Mouse (Mus musculus): Measurements from ENCODE around the gene Hecw2. TPM values are rescaled to one million over a fixed set of nuclear protein-coding genes. Genes with fewer than 3 reads are reported as not detected.

The Hecw2 gene
- polyA plus RNA-seq, 1 experiment from 2014 or later, result 0.99 TPM

DNA sequence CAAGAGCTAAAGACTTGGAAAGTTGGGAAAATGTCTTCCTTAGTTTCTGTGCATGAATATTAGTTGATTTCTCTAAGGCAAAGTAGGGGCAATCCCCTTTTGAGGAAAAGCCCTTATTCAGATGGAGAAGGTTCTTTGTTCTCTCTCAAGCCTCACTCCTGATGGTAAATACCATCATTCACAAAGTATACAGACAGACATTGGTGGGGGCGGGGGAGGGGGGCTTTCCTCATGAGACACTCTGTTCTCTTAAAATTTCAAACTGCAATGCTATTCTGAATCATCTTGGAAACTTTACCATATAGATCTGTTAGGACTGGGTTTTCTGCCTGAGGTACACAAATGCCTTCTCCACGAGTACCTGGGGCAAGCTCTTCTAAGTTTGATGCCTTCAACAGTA lies 355.6 kb downstream of the Hecw2 start:
- no peak for ATAC-seq
- Histone ChIP-seq H3K27me3 (replicated peaks) (no peaks in the 10 kb centered on the region), H3K4me1 (no peaks in the 10 kb centered on the region), H3K4me2 (no peak overlapping the region), H3K4me3 (no peak overlapping the region), H3K9ac (no peak overlapping the region), H3K9me3 (replicated peaks) (no peaks in the 10 kb centered on the region), H3K36me3 (no peaks in the 10 kb centered on the region), H3K27ac (no peak overlapping the region)
- 52% methylated on average over 2 of the region's 2 CpGs for WGBS (ENCODE audit: insufficient replicate concordance)

DNA sequence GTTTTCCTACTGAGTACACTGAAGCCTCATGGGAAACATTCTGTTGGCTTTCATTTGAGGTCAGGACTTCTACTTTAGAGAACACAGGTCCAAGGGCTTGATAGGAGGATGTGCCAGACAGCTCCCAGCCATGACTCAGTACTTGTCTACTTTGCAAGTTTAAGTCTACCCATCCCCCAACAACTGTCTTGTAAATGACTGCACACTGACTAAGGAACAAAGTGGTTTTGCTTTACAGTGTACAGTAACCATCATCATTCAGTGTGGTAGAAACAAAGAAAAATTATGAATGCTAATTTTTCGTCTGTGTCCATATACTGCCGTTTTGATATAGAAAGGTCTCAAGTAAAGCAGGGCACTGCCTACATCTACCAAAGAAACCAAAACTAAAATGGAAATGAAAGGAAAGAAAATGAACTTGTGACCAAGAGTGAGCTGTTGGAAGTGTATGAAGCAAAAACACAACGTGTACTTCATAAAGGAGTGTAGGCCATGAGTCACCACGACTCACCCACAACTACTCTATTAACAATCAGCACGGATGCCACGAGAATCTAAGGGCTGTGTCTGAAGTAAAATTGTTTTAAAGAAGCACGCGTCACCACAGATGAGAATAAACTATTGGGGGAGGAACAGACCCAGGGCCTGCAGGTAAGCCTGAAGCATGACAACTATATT lies 356.6 kb downstream of the Hecw2 start:
- 67% methylated on average over 8 of the region's 8 CpGs for WGBS (ENCODE audit: insufficient replicate concordance)
- no peak overlapping the region for H3K4me2 ChIP-seq

DNA sequence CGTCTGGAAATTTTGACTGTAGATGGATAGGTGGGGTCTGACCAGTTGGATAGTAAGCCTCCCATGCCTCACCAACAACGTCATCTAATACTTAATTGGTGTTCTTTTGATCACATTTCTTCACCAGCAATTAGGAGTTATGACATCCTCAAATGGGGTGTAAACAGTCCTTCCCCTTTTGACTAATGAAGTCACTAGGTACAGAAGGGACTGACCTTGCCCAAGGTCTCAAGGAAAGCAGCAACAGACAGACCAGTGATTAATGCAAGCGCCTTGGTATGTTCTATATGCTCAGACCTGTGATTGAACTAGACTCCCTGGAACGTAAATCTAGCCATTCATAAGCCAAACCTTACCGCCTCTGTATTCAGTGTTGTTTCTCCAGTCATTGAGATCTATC lies 364.7 kb downstream of the Hecw2 start:
- Histone ChIP-seq H3K36me3 (no peaks in the 10 kb centered on the region), H3K9ac (no peak overlapping the region), H3K4me1 (no peaks in the 10 kb centered on the region), H3K9me3 (replicated peaks) (no peaks in the 10 kb centered on the region), H3K4me3 (no peak overlapping the region), H3K27ac (no peak overlapping the region), H3K27me3 (replicated peaks) (no peaks in the 10 kb centered on the region), H3K4me2 (no peak overlapping the region)
- no peak for ATAC-seq
- 71% methylated on average over 5 of the region's 5 CpGs for WGBS (ENCODE audit: insufficient replicate concordance)

More for the DNA sequence above, 356.6 kb downstream of the Hecw2 start:
- Histone ChIP-seq H3K4me1 (no peaks in the 10 kb centered on the region), H3K4me3 (no peak overlapping the region), H3K36me3 (no peaks in the 10 kb centered on the region), H3K27ac (no peak overlapping the region), H3K27me3 (replicated peaks) (no peaks in the 10 kb centered on the region), H3K9me3 (replicated peaks) (no peaks in the 10 kb centered on the region), H3K9ac (no peak overlapping the region)
- ATAC-seq, result no peak

DNA sequence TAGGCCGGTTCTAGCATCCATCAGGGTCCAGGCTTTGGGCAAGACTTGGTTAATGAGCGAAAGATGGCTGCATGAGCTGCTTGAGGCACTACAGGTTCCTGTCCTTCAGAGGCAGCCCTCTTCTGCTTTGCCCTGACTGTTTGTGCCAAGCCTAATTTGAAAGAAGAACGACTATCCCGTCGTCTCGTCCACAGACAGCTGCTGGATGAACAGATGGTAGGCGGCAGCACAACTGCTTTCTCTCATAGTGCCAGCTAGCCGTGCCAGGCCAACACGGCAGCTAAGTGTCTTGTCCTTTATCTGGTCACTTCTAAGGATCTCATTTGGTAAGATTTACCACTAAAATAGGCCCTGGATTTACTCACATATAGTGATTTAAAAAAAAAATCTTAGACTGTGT lies 365.9 kb downstream of the Hecw2 start:
- no peak overlapping the region for H3K4me3 ChIP-seq
- no peaks in the 10 kb centered on the region for H3K27me3 ChIP-seq (replicated peaks)
- H3K36me3 ChIP-seq, result no peaks in the 10 kb centered on the region

DNA sequence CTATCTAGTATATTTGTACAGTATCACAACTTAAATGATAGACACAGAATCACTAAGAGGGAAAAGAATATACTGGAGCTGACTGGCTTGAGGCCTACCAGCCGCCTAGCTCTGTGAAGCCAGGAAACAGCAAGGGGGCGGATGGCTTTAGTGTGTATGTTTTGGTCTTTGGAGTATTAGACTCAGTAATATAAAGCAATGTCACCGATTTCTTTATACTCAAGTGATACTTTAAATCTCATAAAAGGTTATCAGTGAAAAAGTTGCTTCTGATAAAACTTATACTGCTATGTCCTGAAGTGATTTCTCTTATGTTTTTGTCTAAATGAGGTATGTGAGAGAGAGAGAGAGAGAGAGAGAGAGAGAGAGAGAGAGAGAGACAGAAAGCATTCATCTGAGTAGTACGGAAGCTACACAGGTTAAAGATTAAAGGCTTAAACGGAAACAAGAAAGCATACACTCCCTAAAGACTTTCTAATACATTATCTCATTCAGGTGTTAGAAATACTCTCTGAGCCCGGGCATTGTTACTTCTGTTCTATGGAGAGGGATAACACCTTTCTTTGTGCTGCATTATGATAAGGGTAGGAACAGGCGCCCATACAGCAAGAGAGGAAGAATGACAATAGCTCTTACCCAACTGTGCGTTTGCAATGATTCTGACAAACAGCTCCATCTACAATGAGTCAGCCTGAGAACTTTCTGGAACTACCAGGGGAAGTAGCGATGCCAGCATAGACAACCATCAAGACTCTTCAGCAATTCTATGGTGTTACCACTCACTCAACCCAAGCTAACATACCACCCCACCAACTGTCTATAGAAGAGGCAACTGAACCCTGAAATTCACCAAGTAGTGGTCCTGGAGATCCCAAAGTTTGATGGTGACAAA lies 370.3 kb downstream of the Hecw2 start:
- H3K27me3 ChIP-seq (replicated peaks), result no peaks in the 10 kb centered on the region
- no peaks in the 10 kb centered on the region for H3K4me1 ChIP-seq
- H3K4me3 ChIP-seq, result no peak overlapping the region
- WGBS (ENCODE audit: insufficient replicate concordance), result 68% methylated on average over 9 of the region's 9 CpGs
- no peaks in the 10 kb centered on the region for H3K36me3 ChIP-seq
- H3K4me2 ChIP-seq, result no peak overlapping the region
- ATAC-seq, result no peak
- H3K27ac ChIP-seq, result no peak overlapping the region
- H3K9ac ChIP-seq, result no peak overlapping the region
- no peaks in the 10 kb centered on the region for H3K9me3 ChIP-seq (replicated peaks)

More for the DNA sequence above, 365.9 kb downstream of the Hecw2 start:
- H3K27ac ChIP-seq, result no peak overlapping the region
- no peak for ATAC-seq
- H3K4me2 ChIP-seq, result no peak overlapping the region
- H3K4me1 ChIP-seq, result no peaks in the 10 kb centered on the region
- H3K9ac ChIP-seq, result no peak overlapping the region
- WGBS (ENCODE audit: insufficient replicate concordance), result 81% methylated on average over 9 of the region's 9 CpGs
- H3K9me3 ChIP-seq (replicated peaks), result no peaks in the 10 kb centered on the region

DNA sequence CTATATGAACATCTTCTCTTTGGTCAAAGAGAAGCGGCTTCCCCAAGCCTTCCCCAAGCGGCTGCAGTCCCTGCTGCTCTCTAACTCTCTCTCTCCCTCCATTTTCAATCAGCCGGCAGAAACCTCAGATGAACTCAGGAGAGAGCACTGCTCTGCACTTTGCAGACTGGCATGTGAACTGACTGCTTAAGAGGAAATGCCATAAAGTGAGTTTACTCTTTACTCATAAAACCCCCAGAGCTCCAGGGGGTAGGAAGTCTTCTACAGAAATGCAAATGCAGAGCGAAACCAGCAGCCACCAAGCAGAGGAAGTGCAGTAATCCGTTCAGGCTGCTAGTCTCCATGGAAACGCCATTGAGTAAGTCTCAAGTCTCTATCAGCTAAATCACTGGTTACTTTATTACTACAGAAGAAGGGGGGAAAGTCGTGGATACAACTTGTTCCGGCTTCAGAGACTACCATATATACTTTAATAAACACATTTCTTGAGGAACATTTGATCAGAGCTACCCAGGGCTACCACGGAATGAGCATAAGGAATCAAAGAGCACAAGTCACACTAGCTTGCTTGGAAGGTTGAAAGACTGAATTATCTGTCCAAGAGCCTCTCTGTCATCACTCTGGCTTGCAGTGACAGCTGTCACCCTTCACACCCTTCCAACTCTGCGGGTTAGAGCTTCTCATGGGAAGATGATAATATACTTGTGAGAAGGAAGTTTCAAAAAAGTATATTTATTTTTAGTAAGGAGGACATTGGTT lies 371.1 kb downstream of the Hecw2 start:
- no peak for ATAC-seq
- H3K4me1 ChIP-seq, result no peaks in the 10 kb centered on the region
- H3K9ac ChIP-seq, result no peak overlapping the region
- peak overlapping the region; percentile 27; the same call in 1 of the 2 replicates for H3K4me2 ChIP-seq
- H3K27ac ChIP-seq, result no peak overlapping the region
- H3K36me3 ChIP-seq, result no peaks in the 10 kb centered on the region
- H3K9me3 ChIP-seq (replicated peaks), result no peaks in the 10 kb centered on the region
- H3K4me3 ChIP-seq, result no peak overlapping the region
- no peaks in the 10 kb centered on the region for H3K27me3 ChIP-seq (replicated peaks)
- 9% methylated on average over 10 of the region's 10 CpGs for WGBS (ENCODE audit: insufficient replicate concordance)

DNA sequence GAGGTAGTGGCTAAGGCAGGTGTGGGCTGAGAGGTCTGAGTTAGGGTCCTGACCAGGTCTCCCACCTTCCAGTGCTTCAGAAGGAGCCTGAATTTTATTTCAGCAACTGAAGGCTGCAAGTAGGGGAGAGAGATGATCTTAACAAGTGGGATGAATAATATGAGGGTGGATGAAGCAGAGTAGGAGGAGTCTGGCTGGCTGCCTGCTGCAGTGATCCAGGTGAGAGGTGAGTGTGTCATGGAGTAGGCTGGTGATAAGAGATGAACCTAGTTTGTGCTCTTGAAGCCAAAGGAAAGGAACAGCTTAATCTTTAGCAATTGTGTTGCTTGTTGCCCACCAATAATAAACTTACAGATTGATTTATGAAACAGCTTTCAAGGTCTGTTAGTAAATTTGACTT lies 373.0 kb downstream of the Hecw2 start:
- Histone ChIP-seq H3K9me3 (replicated peaks) (no peaks in the 10 kb centered on the region), H3K9ac (no peak overlapping the region), H3K4me3 (no peak overlapping the region), H3K36me3 (no peaks in the 10 kb centered on the region), H3K4me1 (no peaks in the 10 kb centered on the region), H3K4me2 (no peak overlapping the region), H3K27me3 (replicated peaks) (no peaks in the 10 kb centered on the region), H3K27ac (no peak overlapping the region)
- ATAC-seq, result no peak

DNA sequence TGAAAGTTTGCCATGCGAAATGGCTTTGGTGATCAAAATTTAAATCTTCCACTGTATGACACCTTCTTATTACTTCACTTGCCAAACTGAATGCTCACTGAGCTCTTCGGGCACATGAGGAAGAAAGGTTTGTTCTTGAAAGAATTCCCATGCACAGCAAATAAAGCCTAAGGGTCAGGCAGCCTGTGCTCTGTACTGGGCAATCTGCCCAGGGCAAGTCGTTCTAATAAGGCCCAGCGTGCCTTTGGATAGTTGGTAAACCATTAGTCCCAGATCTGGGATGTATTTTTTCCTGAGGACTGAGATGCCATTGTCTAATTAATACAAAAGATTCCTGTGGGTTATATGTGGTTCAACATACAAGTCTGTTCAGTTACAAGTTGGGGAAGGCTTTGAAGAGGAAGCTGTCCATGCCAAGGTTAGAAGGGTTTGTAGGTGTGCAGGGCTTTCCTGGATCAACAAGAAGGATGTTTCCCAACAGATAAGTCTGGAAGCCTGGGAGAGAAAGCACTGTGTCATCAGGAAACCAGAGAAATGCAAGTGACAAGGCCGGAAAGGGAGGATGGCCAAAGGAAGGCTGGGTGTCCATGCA lies 374.8 kb downstream of the Hecw2 start:
- H3K4me3 ChIP-seq, result no peak overlapping the region
- no peaks in the 10 kb centered on the region for H3K36me3 ChIP-seq
- no peak overlapping the region for H3K4me2 ChIP-seq
- ATAC-seq, result no peak
- H3K27ac ChIP-seq, result no peak overlapping the region
- H3K27me3 ChIP-seq (replicated peaks), result no peaks in the 10 kb centered on the region
- WGBS (ENCODE audit: insufficient replicate concordance), result 65% methylated on average over 5 of the region's 5 CpGs
- H3K4me1 ChIP-seq, result no peaks in the 10 kb centered on the region
- H3K9ac ChIP-seq, result no peak overlapping the region
- no peaks in the 10 kb centered on the region for H3K9me3 ChIP-seq (replicated peaks)

DNA sequence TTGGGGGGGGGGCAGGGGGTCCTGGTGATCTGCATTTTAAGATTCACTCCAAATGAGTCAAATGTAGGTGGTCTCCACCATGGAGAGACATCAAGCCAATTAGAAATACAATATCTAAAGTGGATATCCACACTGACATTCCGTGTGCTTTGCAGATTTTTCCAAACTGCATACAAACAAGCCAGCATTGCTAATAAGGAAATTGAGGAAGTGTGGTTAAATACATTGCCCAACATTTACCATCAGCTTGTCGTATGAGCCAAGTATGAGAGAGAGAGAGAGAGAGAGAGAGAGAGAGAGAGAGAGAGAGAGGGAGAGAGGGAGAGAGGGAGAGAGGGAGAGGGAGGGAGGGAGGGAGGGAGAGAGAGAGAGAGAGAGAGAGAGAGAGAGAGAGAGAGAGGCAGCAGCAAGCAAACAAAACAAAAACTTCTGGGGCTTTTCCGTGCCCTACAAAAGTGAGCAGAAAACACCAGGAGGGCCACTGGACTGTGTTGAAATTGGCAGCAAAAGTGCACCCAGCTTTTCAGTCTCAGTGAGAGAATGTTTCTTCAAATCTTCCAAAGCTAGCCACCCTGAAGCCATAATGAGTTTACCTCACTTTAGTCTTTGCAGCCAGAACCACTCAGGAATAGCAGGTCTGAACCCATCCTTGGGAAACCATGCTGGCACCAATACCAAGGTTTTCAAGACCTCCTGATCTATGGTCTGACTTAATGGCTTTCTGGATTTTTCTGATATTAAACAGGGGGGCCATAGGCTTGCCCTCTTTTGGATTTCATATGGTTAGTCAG lies 376.7 kb downstream of the Hecw2 start:
- no peak overlapping the region for H3K4me3 ChIP-seq
- no peak for ATAC-seq
- H3K4me2 ChIP-seq, result no peak overlapping the region
- H3K36me3 ChIP-seq, result no peaks in the 10 kb centered on the region
- no peak overlapping the region for H3K27ac ChIP-seq
- no peaks in the 10 kb centered on the region for H3K9me3 ChIP-seq (replicated peaks)
- WGBS (ENCODE audit: insufficient replicate concordance), result 33% methylated on average over 3 of the region's 3 CpGs
- H3K9ac ChIP-seq, result no peak overlapping the region
- H3K4me1 ChIP-seq, result no peaks in the 10 kb centered on the region
- H3K27me3 ChIP-seq (replicated peaks), result no peaks in the 10 kb centered on the region

DNA sequence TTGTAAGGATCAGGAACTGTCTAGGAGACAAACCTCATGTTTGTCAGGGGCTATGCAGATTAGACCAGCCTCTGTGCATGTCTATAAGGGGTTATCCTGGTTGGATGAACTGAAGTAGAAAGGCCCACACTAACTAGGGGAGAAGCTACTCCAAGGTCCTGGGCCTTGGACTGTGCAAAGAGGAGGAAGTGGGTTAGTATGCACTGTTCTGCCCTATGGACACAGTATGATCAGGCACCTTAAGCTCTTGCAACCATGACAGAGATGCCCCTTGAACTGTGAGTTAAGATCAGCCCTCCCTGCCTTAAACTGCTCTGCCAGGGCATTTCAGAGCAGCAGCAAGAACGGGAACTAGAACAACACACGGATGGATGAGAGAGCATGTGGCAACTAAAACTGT lies 378.6 kb downstream of the Hecw2 start:
- Histone ChIP-seq H3K27me3 (replicated peaks) (no peaks in the 10 kb centered on the region), H3K36me3 (no peaks in the 10 kb centered on the region), H3K9me3 (replicated peaks) (no peaks in the 10 kb centered on the region), H3K9ac (no peak overlapping the region), H3K4me1 (no peaks in the 10 kb centered on the region), H3K4me3 (no peak overlapping the region), H3K4me2 (no peak overlapping the region), H3K27ac (no peak overlapping the region)
- ATAC-seq, result no peak
- WGBS (ENCODE audit: insufficient replicate concordance), result 70% methylated on average over 2 of the region's 2 CpGs

DNA sequence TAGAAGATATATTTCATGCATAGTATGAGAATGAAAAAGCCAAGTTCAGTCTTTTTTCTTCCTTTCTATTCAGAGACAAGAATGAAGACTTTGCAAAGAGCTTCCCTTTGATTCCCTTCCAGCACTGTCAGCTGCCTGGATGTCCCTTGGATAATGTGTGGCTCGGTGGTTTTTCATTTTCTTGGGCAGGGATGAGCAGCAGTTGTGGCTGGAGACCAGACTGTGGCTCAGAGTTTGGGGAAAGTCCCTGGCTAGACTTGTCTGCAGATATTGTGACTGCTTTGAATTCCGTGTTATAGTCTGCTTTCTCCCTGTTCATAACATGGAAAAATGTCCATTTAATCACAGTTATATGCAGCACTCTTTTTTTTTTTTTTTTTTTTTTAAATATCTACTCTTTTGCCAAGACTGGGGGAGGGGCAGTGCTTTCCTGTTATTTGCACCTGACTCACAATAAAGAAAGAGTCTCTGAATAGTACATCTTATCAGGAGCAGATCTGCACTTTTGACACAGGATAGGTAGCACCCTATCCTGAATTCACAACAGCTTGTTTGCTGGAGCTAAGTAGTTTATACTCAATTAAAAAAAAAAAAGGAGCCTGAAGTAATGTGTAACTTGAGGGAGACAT lies 380.8 kb downstream of the Hecw2 start:
- Histone ChIP-seq H3K9ac (no peak overlapping the region), H3K4me2 (no peak overlapping the region), H3K27me3 (replicated peaks) (no peaks in the 10 kb centered on the region), H3K36me3 (no peaks in the 10 kb centered on the region), H3K4me3 (no peak overlapping the region), H3K9me3 (replicated peaks) (no peaks in the 10 kb centered on the region), H3K4me1 (no peaks in the 10 kb centered on the region), H3K27ac (no peak overlapping the region)
- 46% methylated on average over 2 of the region's 2 CpGs for WGBS (ENCODE audit: insufficient replicate concordance)
- ATAC-seq, result no peak

Data from liver, embryonic 12.5 days (tissue).